Mouse (Mus musculus): ENCODE results near the gene Prl2c1. TPM values are rescaled to one million over a fixed set of nuclear protein-coding genes. Genes with fewer than 3 reads are reported as not detected.
"Not testable (repeated sequence)": the region's sequence is repeated elsewhere in the genome, so short reads cannot be mapped to it uniquely, and the experiment has no call there.

The Prl2c1 gene
- not detected in 2 replicates for polyA plus RNA-seq (2012)

DNA sequence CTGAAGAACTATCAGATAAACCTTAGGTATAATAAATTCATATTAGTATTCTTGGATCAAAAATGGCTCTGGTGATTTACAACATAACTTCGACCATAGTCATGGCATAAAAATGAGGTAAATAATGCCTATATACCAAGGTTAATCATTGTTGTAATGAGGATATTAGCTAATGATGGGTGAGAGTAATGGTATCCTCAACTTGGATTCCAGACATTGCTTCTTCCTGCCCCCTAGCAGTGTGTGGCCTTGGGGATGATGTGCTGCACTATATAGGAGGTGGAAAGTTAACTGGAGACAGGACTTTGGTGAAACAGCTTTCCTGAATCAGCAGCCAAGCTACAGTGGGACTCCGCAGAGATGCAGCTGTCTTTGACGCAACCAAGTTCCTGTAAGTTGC, at the start of gene Prl2c1:
Prl2c1 (plus strand) TSS at position 301 of the 400 bp plus-strand sequence.
- Histone ChIP-seq H3K9me3 (ENCODE audit: control insufficient read depth, low read length) (no peaks in the 10 kb centered on the region), H3K36me3 (ENCODE audit: control insufficient read depth) (no peaks in the 10 kb centered on the region), H3K4me3 (replicated peaks) (no peak within 1 kb of the TSS), H3K27me3 (ENCODE audit: control insufficient read depth) (no peaks in the 10 kb centered on the region), H3K4me1 (ENCODE audit: control insufficient read depth) (no peaks in the 10 kb centered on the region)
- TF ChIP-seq TAL1 (IDR thresholded peaks at IDR 0.05; ENCODE audit: low read length) (no peak), GATA1 (IDR thresholded peaks at IDR 0.05; ENCODE audit: low read length) (no peak)

DNA sequence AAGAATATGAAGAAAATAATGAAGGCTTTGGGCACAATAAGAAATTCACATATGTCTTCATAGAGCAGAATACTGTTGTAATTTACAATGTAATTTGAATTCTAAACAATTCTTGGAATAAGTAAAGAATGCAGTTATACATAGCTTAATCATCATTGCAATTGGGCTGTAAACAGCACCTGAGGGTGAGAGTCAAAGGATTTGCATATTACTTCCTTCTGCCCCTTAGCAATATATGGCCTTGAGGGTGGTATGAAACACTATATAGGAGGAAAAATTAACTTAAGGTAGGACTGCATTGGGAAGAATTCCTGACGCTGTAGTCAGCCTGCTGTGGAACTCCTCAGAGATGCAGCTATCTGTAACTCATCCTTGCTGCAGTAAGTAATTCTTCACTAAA, 47.8 kb upstream of the Prl2c1 start, which contains the start of gene Prl2a1:
Prl2a1 (plus strand) TSS at position 301 of the 400 bp plus-strand sequence.
- no peaks in the 10 kb centered on the region for H3K4me1 ChIP-seq (ENCODE audit: control insufficient read depth)
- H3K27me3 ChIP-seq (ENCODE audit: control insufficient read depth), result no peaks in the 10 kb centered on the region
- H3K36me3 ChIP-seq (ENCODE audit: control insufficient read depth), result no peaks in the 10 kb centered on the region
- no peaks in the 10 kb centered on the region for H3K9me3 ChIP-seq (ENCODE audit: control insufficient read depth, low read length)
- H3K4me3 ChIP-seq (replicated peaks), result no peak within 1 kb of the TSS
- no peak for TF ChIP-seq TAL1 (IDR thresholded peaks at IDR 0.05; ENCODE audit: low read length)
- no peak for TF ChIP-seq GATA1 (IDR thresholded peaks at IDR 0.05; ENCODE audit: low read length)

DNA sequence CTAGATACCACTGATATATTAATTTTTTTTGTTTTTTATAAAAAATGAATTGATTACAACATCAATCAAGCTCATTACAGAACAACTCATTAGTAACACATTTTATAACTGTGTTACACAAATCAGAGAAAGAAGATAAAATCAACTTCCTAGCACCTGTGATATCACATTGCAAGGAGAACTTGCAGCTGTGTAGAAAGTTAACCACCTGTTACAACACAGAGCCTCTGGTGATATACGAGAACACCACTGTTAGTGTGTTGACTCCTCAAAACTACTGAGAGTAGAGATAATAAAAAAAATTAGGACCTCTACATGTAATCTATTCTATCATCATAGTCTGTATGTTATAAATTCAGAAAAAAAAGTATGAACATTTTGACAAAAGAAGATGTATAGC, 46.4 kb upstream of the Prl2c1 start:
- Histone ChIP-seq H3K4me1 (ENCODE audit: control insufficient read depth) (no peaks in the 10 kb centered on the region), H3K27me3 (ENCODE audit: control insufficient read depth) (no peaks in the 10 kb centered on the region), H3K4me3 (replicated peaks) (no peak overlapping the region), H3K9me3 (ENCODE audit: control insufficient read depth, low read length) (no peaks in the 10 kb centered on the region), H3K36me3 (ENCODE audit: control insufficient read depth) (no peaks in the 10 kb centered on the region)
- TF ChIP-seq TAL1 (IDR thresholded peaks at IDR 0.05; ENCODE audit: low read length), result no peak
- TF ChIP-seq GATA1 (IDR thresholded peaks at IDR 0.05; ENCODE audit: low read length), result no peak

- not testable (repeated sequence) for H3K4me3 ChIP-seq (replicated peaks); H3K9me3 ChIP-seq (ENCODE audit: control insufficient read depth, low read length); H3K27me3 ChIP-seq (ENCODE audit: control insufficient read depth); H3K4me1 ChIP-seq (ENCODE audit: control insufficient read depth); H3K36me3 ChIP-seq (ENCODE audit: control insufficient read depth)
These were observed 55.1 kb downstream of the Prl2c1 start for GRCm38 (mm10) chr13:27904236-27904635.

Other genes starting within 250 kb of the Prl2c1 start
- not detected in 2 replicates for gene Prl7b1, start 238.8 kb upstream of the Prl2c1 start, polyA plus RNA-seq (2012)
- not detected in 2 replicates for gene Prl7a1, start 206.8 kb upstream of the Prl2c1 start, polyA plus RNA-seq (2012)
- gene Prl7a2, start 181.3 kb upstream of the Prl2c1 start, polyA plus RNA-seq (2012), result not detected in 2 replicates
- not detected in 2 replicates for gene Prl7d1, start 132.6 kb upstream of the Prl2c1 start, polyA plus RNA-seq (2012)
- not detected in 2 replicates for gene Prl7c1, start 68.5 kb upstream of the Prl2c1 start, polyA plus RNA-seq (2012)
- gene Prl2a1, start 47.7 kb upstream of the Prl2c1 start, polyA plus RNA-seq (2012), result not detected in 2 replicates
- not detected in 2 replicates for gene Prl4a1, start 166.9 kb downstream of the Prl2c1 start, polyA plus RNA-seq (2012)